Mouse (Mus musculus) cerebellum, adult 9-11 months (tissue): ENCODE results near the gene Calr4.

ENCODE experiments used
- DNase-seq: peaks from one replicate; pipeline ENCODE4 v3.0.0; 2022

Gene Calr4

GRCm38 (mm10) chr4:109236186-109236879, 2.0 kb downstream of the Calr4 start:
- DNase-seq = no peak

GRCm38 (mm10) chr4:109238428-109239268, 4.4 kb downstream of the Calr4 start:
- DNase-seq = peak; percentile 34

- DNase-seq = no peak
Observed at GRCm38 (mm10) chr4:109241221-109241620, 6.9 kb downstream of the Calr4 start.

GRCm38 (mm10) chr4:109241934-109242333, 7.6 kb downstream of the Calr4 start:
- peak; percentile 52 for DNase-seq

- no peak for DNase-seq
Observed at GRCm38 (mm10) chr4:109244506-109244905, 10.2 kb downstream of the Calr4 start.

- no peak for DNase-seq
Observed at GRCm38 (mm10) chr4:109245016-109245620, 10.8 kb downstream of the Calr4 start.

- DNase-seq = no peak
Observed at GRCm38 (mm10) chr4:109251605-109252004, 17.3 kb downstream of the Calr4 start.

- no peak for DNase-seq
Observed at GRCm38 (mm10) chr4:109252199-109252598, 17.9 kb downstream of the Calr4 start.

- no peak for DNase-seq
Observed at GRCm38 (mm10) chr4:109253664-109254151, 19.4 kb downstream of the Calr4 start.

GRCm38 (mm10) chr4:109254511-109254910, 20.2 kb downstream of the Calr4 start:
- no peak for DNase-seq

GRCm38 (mm10) chr4:109255321-109255720, 21.0 kb downstream of the Calr4 start:
- no peak for DNase-seq

- no peak for DNase-seq
Observed at GRCm38 (mm10) chr4:109255727-109256417, 21.6 kb downstream of the Calr4 start.

GRCm38 (mm10) chr4:109256791-109257190, 22.5 kb downstream of the Calr4 start:
- no peak for DNase-seq

- DNase-seq = no peak
Observed at GRCm38 (mm10) chr4:109257639-109258038, 23.4 kb downstream of the Calr4 start.

- no peak for DNase-seq
Observed at GRCm38 (mm10) chr4:109262068-109262467, 27.8 kb downstream of the Calr4 start.

- DNase-seq = no peak
Observed at GRCm38 (mm10) chr4:109266056-109266455, 31.8 kb downstream of the Calr4 start.

GRCm38 (mm10) chr4:109266744-109267143, 32.5 kb downstream of the Calr4 start:
- no peak for DNase-seq

- DNase-seq = no peak
Observed at GRCm38 (mm10) chr4:109267452-109267851, 33.2 kb downstream of the Calr4 start.

- no peak for DNase-seq
Observed at GRCm38 (mm10) chr4:109268903-109269302, 34.6 kb downstream of the Calr4 start.

GRCm38 (mm10) chr4:109271803-109272202, 37.5 kb downstream of the Calr4 start:
- no peak for DNase-seq

GRCm38 (mm10) chr4:109273586-109274240, 39.4 kb downstream of the Calr4 start:
- DNase-seq = peak; percentile 15
